Mouse (Mus musculus): Measurements from ENCODE around the gene Ttll11. TPM values are rescaled to one million over a fixed set of nuclear protein-coding genes. Genes with fewer than 3 reads are reported as not detected.

The Ttll11 gene
- polyA plus RNA-seq, 1 experiment from 2014 or later = 2.4 TPM

GRCm38 (mm10) chr2:35955211-35955610 lies 24.5 kb downstream of the Ttll11 start:
- 46% methylated on average over 5 of the region's 5 CpGs for WGBS
- no peak overlapping the region for H3K27ac ChIP-seq (ENCODE audit: low read depth, low read length)
- no peak overlapping the region for H3K9ac ChIP-seq (ENCODE audit: low read length)
- H3K4me1 ChIP-seq (ENCODE audit: control insufficient read depth, insufficient read depth, low read length) = 0 out of 2 replicates have a peak, but pooled peaks cover 5% of the 10 kb centered on the region
- DNase-seq (ENCODE audit: low spot score) (no peak), ATAC-seq (no peak)
- H3K4me3 ChIP-seq (ENCODE audit: low read depth, low read length) = no peak overlapping the region
- H3K9me3 ChIP-seq (replicated peaks; ENCODE audit: control insufficient read depth, low read length) = no peaks in the 10 kb centered on the region
- no peaks in the 10 kb centered on the region for H3K27me3 ChIP-seq (replicated peaks; ENCODE audit: control insufficient read depth, insufficient read depth, low read length)
- H3K4me2 ChIP-seq (ENCODE audit: low read length) = no peak overlapping the region
- H3K36me3 ChIP-seq (ENCODE audit: control insufficient read depth, insufficient read depth, low read length) = no peaks in the 10 kb centered on the region

GRCm38 (mm10) chr2:35952187-35952958 lies 27.3 kb downstream of the Ttll11 start:
- H3K4me2 ChIP-seq (ENCODE audit: low read length) = no peak overlapping the region
- H3K4me1 ChIP-seq (ENCODE audit: control insufficient read depth, insufficient read depth, low read length) = 0 out of 2 replicates have a peak, but pooled peaks cover 5% of the 10 kb centered on the region
- no peaks in the 10 kb centered on the region for H3K36me3 ChIP-seq (ENCODE audit: control insufficient read depth, insufficient read depth, low read length)
- 55% methylated on average over 16 of the region's 16 CpGs for WGBS
- no peak overlapping the region for H3K9ac ChIP-seq (ENCODE audit: low read length)
- no peak overlapping the region for H3K4me3 ChIP-seq (ENCODE audit: low read depth, low read length)
- 0 out of 2 replicates have a peak, but pooled peaks have one; percentile 32 for ATAC-seq
- no peaks in the 10 kb centered on the region for H3K9me3 ChIP-seq (replicated peaks; ENCODE audit: control insufficient read depth, low read length)
- no peaks in the 10 kb centered on the region for H3K27me3 ChIP-seq (replicated peaks; ENCODE audit: control insufficient read depth, insufficient read depth, low read length)
- no peak overlapping the region for H3K27ac ChIP-seq (ENCODE audit: low read depth, low read length)
- DNase-seq (ENCODE audit: low spot score) = no peak

- DNase-seq (ENCODE audit: low spot score) (no peak), ATAC-seq (no peak)
- H3K4me1 ChIP-seq (ENCODE audit: control insufficient read depth, insufficient read depth, low read length) = no peaks in the 10 kb centered on the region
- H3K27ac ChIP-seq (ENCODE audit: low read depth, low read length) = no peak overlapping the region
- no peak overlapping the region for H3K9ac ChIP-seq (ENCODE audit: low read length)
- H3K4me3 ChIP-seq (ENCODE audit: low read depth, low read length) = no peak overlapping the region
- no peak overlapping the region for H3K4me2 ChIP-seq (ENCODE audit: low read length)
- no peaks in the 10 kb centered on the region for H3K36me3 ChIP-seq (ENCODE audit: control insufficient read depth, insufficient read depth, low read length)
- H3K27me3 ChIP-seq (replicated peaks; ENCODE audit: control insufficient read depth, insufficient read depth, low read length) = no peaks in the 10 kb centered on the region
- no peaks in the 10 kb centered on the region for H3K9me3 ChIP-seq (replicated peaks; ENCODE audit: control insufficient read depth, low read length)
- WGBS = 67% methylated on average over 4 of the region's 4 CpGs
Observed at GRCm38 (mm10) chr2:35944896-35945295, 34.8 kb downstream of the Ttll11 start.

GRCm38 (mm10) chr2:35942960-35943359 lies 36.8 kb downstream of the Ttll11 start:
- Histone ChIP-seq H3K4me1 (ENCODE audit: control insufficient read depth, insufficient read depth, low read length) (no peaks in the 10 kb centered on the region), H3K27me3 (replicated peaks; ENCODE audit: control insufficient read depth, insufficient read depth, low read length) (no peaks in the 10 kb centered on the region), H3K4me3 (ENCODE audit: low read depth, low read length) (no peak overlapping the region), H3K9me3 (replicated peaks; ENCODE audit: control insufficient read depth, low read length) (no peaks in the 10 kb centered on the region), H3K36me3 (ENCODE audit: control insufficient read depth, insufficient read depth, low read length) (no peaks in the 10 kb centered on the region), H3K4me2 (ENCODE audit: low read length) (no peak overlapping the region), H3K27ac (ENCODE audit: low read depth, low read length) (no peak overlapping the region), H3K9ac (ENCODE audit: low read length) (no peak overlapping the region)
- no peak for DNase-seq (ENCODE audit: low spot score)
- WGBS = 81% methylated on average over 9 of the region's 9 CpGs
- no peak for ATAC-seq

- no peak overlapping the region for H3K4me2 ChIP-seq (ENCODE audit: low read length)
- H3K4me3 ChIP-seq (ENCODE audit: low read depth, low read length) = no peak overlapping the region
- no peak for ATAC-seq
- H3K9me3 ChIP-seq (replicated peaks; ENCODE audit: control insufficient read depth, low read length) = no peaks in the 10 kb centered on the region
- H3K9ac ChIP-seq (ENCODE audit: low read length) = no peak overlapping the region
- H3K4me1 ChIP-seq (ENCODE audit: control insufficient read depth, insufficient read depth, low read length) = no peaks in the 10 kb centered on the region
- H3K27ac ChIP-seq (ENCODE audit: low read depth, low read length) = no peak overlapping the region
- H3K36me3 ChIP-seq (ENCODE audit: control insufficient read depth, insufficient read depth, low read length) = no peaks in the 10 kb centered on the region
- no peaks in the 10 kb centered on the region for H3K27me3 ChIP-seq (replicated peaks; ENCODE audit: control insufficient read depth, insufficient read depth, low read length)
- DNase-seq (ENCODE audit: low spot score) = no peak
- WGBS = 85% methylated on average over 5 of the region's 5 CpGs
Observed at GRCm38 (mm10) chr2:35935045-35935444, 44.7 kb downstream of the Ttll11 start.

- Histone ChIP-seq H3K4me1 (ENCODE audit: control insufficient read depth, insufficient read depth, low read length) (no peaks in the 10 kb centered on the region), H3K4me3 (ENCODE audit: low read depth, low read length) (no peak overlapping the region), H3K27me3 (replicated peaks; ENCODE audit: control insufficient read depth, insufficient read depth, low read length) (no peaks in the 10 kb centered on the region), H3K27ac (ENCODE audit: low read depth, low read length) (no peak overlapping the region), H3K36me3 (ENCODE audit: control insufficient read depth, insufficient read depth, low read length) (no peaks in the 10 kb centered on the region), H3K4me2 (ENCODE audit: low read length) (no peak overlapping the region), H3K9me3 (replicated peaks; ENCODE audit: control insufficient read depth, low read length) (no peaks in the 10 kb centered on the region), H3K9ac (ENCODE audit: low read length) (no peak overlapping the region)
- WGBS = 93% methylated on average over 13 of the region's 13 CpGs
- DNase-seq (ENCODE audit: low spot score) (no peak), ATAC-seq (no peak)
Observed at GRCm38 (mm10) chr2:35933116-35933515, 46.6 kb downstream of the Ttll11 start.

GRCm38 (mm10) chr2:35931619-35932018 lies 48.1 kb downstream of the Ttll11 start:
- ATAC-seq = no peak
- H3K36me3 ChIP-seq (ENCODE audit: control insufficient read depth, insufficient read depth, low read length) = no peaks in the 10 kb centered on the region
- DNase-seq (ENCODE audit: low spot score) = no peak
- no peak overlapping the region for H3K4me2 ChIP-seq (ENCODE audit: low read length)
- H3K4me3 ChIP-seq (ENCODE audit: low read depth, low read length) = no peak overlapping the region
- WGBS = 71% methylated on average over 3 of the region's 3 CpGs
- H3K27me3 ChIP-seq (replicated peaks; ENCODE audit: control insufficient read depth, insufficient read depth, low read length) = no peaks in the 10 kb centered on the region
- no peaks in the 10 kb centered on the region for H3K9me3 ChIP-seq (replicated peaks; ENCODE audit: control insufficient read depth, low read length)
- no peak overlapping the region for H3K27ac ChIP-seq (ENCODE audit: low read depth, low read length)
- no peak overlapping the region for H3K9ac ChIP-seq (ENCODE audit: low read length)
- no peaks in the 10 kb centered on the region for H3K4me1 ChIP-seq (ENCODE audit: control insufficient read depth, insufficient read depth, low read length)

- ATAC-seq (peak; percentile 71), DNase-seq (ENCODE audit: low spot score) (peak; percentile 91)
- Histone ChIP-seq H3K27ac (ENCODE audit: low read depth, low read length) (no peak overlapping the region), H3K9me3 (replicated peaks; ENCODE audit: control insufficient read depth, low read length) (no peaks in the 10 kb centered on the region), H3K4me2 (ENCODE audit: low read length) (no peak overlapping the region), H3K36me3 (ENCODE audit: control insufficient read depth, insufficient read depth, low read length) (no peaks in the 10 kb centered on the region), H3K4me1 (ENCODE audit: control insufficient read depth, insufficient read depth, low read length) (no peaks in the 10 kb centered on the region), H3K27me3 (replicated peaks; ENCODE audit: control insufficient read depth, insufficient read depth, low read length) (no peaks in the 10 kb centered on the region), H3K4me3 (ENCODE audit: low read depth, low read length) (no peak overlapping the region), H3K9ac (ENCODE audit: low read length) (no peak overlapping the region)
- WGBS = 32% methylated on average over 11 of the region's 11 CpGs
Observed at GRCm38 (mm10) chr2:35930498-35931149, 49.1 kb downstream of the Ttll11 start.

- Histone ChIP-seq H3K4me1 (ENCODE audit: control insufficient read depth, insufficient read depth, low read length) (no peaks in the 10 kb centered on the region), H3K4me2 (ENCODE audit: low read length) (no peak overlapping the region), H3K27ac (ENCODE audit: low read depth, low read length) (no peak overlapping the region), H3K9ac (ENCODE audit: low read length) (no peak overlapping the region), H3K27me3 (replicated peaks; ENCODE audit: control insufficient read depth, insufficient read depth, low read length) (no peaks in the 10 kb centered on the region), H3K9me3 (replicated peaks; ENCODE audit: control insufficient read depth, low read length) (no peaks in the 10 kb centered on the region), H3K4me3 (ENCODE audit: low read depth, low read length) (no peak overlapping the region), H3K36me3 (ENCODE audit: control insufficient read depth, insufficient read depth, low read length) (no peaks in the 10 kb centered on the region)
- 75% methylated on average over 6 of the region's 6 CpGs for WGBS
- DNase-seq (ENCODE audit: low spot score) = no peak
- no peak for ATAC-seq
Observed at GRCm38 (mm10) chr2:35928133-35928532, 51.6 kb downstream of the Ttll11 start.
